17 mouse cellular contexts compared by ENCODE assay signal in genomic region chr15:8831720-8832620, GRCm38 (mm10).
DNase-seq lines count a peak whose midpoint lies in the region; ATAC-seq and TF ChIP-seq lines count a peak whose summit lies in the region.
"Had no signal": no experiment of that assay in that cellular context is flagged by ENCODE, and none has a peak within 500 bp of the region (broad histone marks: within the 10 kb centered on the region; RNA-seq: fewer than 3 reads in every experiment).

No protein-coding gene starts in this region.

- no peaks in the 10 kb centered on the region for H3K36me3 ChIP-seq in midbrain, embryonic 15.5 days (replicated peaks)
- H3K36me3 ChIP-seq in kidney, embryonic 15.5 days: no peaks in the 10 kb centered on the region
- H3K36me3 ChIP-seq: embryonic facial prominence, embryonic 12.5 days; lung, embryonic 15.5 days; neural tube, embryonic 12.5 days had no signal

- ATAC-seq in midbrain, embryonic 15.5 days (replicated peaks): 0 out of 2 replicates have a peak, but pooled peaks have one; percentile 48
- ATAC-seq in kidney, embryonic 15.5 days (replicated peaks; ENCODE audit: low FRiP score): no peak
- ATAC-seq: intestine, postnatal 0 days had no signal

- TF ChIP-seq CTCF in layer of hippocampus, adult 2 months (conservative IDR thresholded peaks at IDR 0.05): no peak

- H3K9ac ChIP-seq in midbrain, embryonic 15.5 days: no peak overlapping the region
- H3K9ac ChIP-seq in kidney, embryonic 15.5 days: no peak overlapping the region
- H3K9ac ChIP-seq: embryonic facial prominence, embryonic 12.5 days; lung, embryonic 15.5 days; neural tube, embryonic 12.5 days had no signal

- H3K4me1 ChIP-seq in midbrain, embryonic 15.5 days: peaks cover 4% of the 10 kb centered on the region; the same call in 1 of the 2 replicates
- no peaks in the 10 kb centered on the region for H3K4me1 ChIP-seq in kidney, embryonic 15.5 days
- H3K4me1 ChIP-seq: lung, embryonic 15.5 days had no signal

- no peak overlapping the region for H3K4me3 ChIP-seq in layer of hippocampus, adult 2 months
- no peak overlapping the region for H3K4me3 ChIP-seq in midbrain, embryonic 15.5 days
- no peak overlapping the region for H3K4me3 ChIP-seq in kidney, embryonic 15.5 days (replicated peaks)
- H3K4me3 ChIP-seq: embryonic facial prominence, embryonic 12.5 days; left cerebral cortex, adult 2 months; lung, embryonic 15.5 days; neural tube, embryonic 12.5 days had no signal

- H3K27me3 ChIP-seq in midbrain, embryonic 15.5 days (replicated peaks): no peaks in the 10 kb centered on the region
- H3K27me3 ChIP-seq in kidney, embryonic 15.5 days: no peaks in the 10 kb centered on the region
- H3K27me3 ChIP-seq: embryonic facial prominence, embryonic 12.5 days; lung, embryonic 15.5 days; neural tube, embryonic 12.5 days had no signal

- 29% methylated on average over 13 of the region's 13 CpGs for WGBS in midbrain, embryonic 15.5 days
- WGBS in kidney, embryonic 15.5 days: 57% methylated on average over 13 of the region's 13 CpGs

- H3K4me2 ChIP-seq in midbrain, embryonic 15.5 days: no peak overlapping the region
- no peak overlapping the region for H3K4me2 ChIP-seq in kidney, embryonic 15.5 days
- H3K4me2 ChIP-seq: embryonic facial prominence, embryonic 12.5 days; lung, embryonic 15.5 days; neural tube, embryonic 12.5 days had no signal

- peak overlapping the region; percentile 37; the same call in 1 of the 2 replicates for H3K27ac ChIP-seq in layer of hippocampus, adult 2 months
- 0 out of 2 replicates have a peak overlapping the region, but pooled peaks have one; percentile 4 for H3K27ac ChIP-seq in midbrain, embryonic 15.5 days
- H3K27ac ChIP-seq in kidney, embryonic 15.5 days: no peak overlapping the region
- H3K27ac ChIP-seq: embryonic facial prominence, embryonic 12.5 days; left cerebral cortex, adult 2 months; lung, embryonic 15.5 days; neural tube, embryonic 12.5 days had no signal

- H3K9me3 ChIP-seq in midbrain, embryonic 15.5 days: no peaks in the 10 kb centered on the region
- no peaks in the 10 kb centered on the region for H3K9me3 ChIP-seq in kidney, embryonic 15.5 days (replicated peaks)
- H3K9me3 ChIP-seq: embryonic facial prominence, embryonic 12.5 days; lung, embryonic 15.5 days; neural tube, embryonic 12.5 days had no signal

- DNase-seq in layer of hippocampus, adult 2 months (ENCODE audit: low spot score in 2 of 2): no peak
- DNase-seq in layer of hippocampus, adult 8-10 months (ENCODE audit: low spot score in 2 of 2): no peak
- DNase-seq in ZHBTc4 (ENCODE audit: low read depth, low spot score): peak; percentile 98
- peak; percentile 88 for DNase-seq in cerebellum, adult 9-11 months
- DNase-seq in adrenal gland, adult 18-20 months (ENCODE audit: low spot score in 2 of 2): no peak
- DNase-seq in layer of hippocampus, adult 11-12 months (ENCODE audit: low spot score): no peak
- DNase-seq: heart, adult 18-20 months; heart, postnatal 10 days; kidney, postnatal 36 days; right cerebral cortex, adult 18-20 months had no signal

Comparison
In these comparisons a context has a peak if more than half of its experiments do, and no peak if none do; other contexts are left out.
1. DNase-seq: peak in ZHBTc4 (single experiment) and cerebellum, adult 9-11 months (single experiment); none in layer of hippocampus, adult 2 months (0 of 2), layer of hippocampus, adult 8-10 months (0 of 2), adrenal gland, adult 18-20 months (0 of 2) and layer of hippocampus, adult 11-12 months (single experiment).